Mouse (Mus musculus) mouse trophoblast stem cell (cell line): ENCODE results near the gene Sbf2.

Experiments used
- in situ Hi-C, 2 experiments: fragments of 300-500 bp; cut with MseI, MboI; formaldehyde crosslinking; loops; 2 replicates in 1 of 2; 3 replicates in 1 of 2; pipeline ENCODE4 v1.15.1; 2025

Sbf2 gene

GRCm38 (mm10) chr7:110614133-110615063, at the start of gene Sbf2:
Sbf2 (minus strand) TSS chr7:110614922.
- in situ Hi-C loops: no loop called here

- in situ Hi-C loops: no loop called here
These were observed 43.7 kb upstream of the Sbf2 start for GRCm38 (mm10) chr7:110658378-110658928.

GRCm38 (mm10) chr7:110655966-110656365, 41.2 kb upstream of the Sbf2 start:
- in situ Hi-C loops: no loop called here

GRCm38 (mm10) chr7:110655230-110655629, 40.5 kb upstream of the Sbf2 start:
- in situ Hi-C loops: no loop called here

GRCm38 (mm10) chr7:110651091-110651490, 36.4 kb upstream of the Sbf2 start:
- in situ Hi-C loops: no loop called here

GRCm38 (mm10) chr7:110650491-110650890, 35.8 kb upstream of the Sbf2 start:
- in situ Hi-C loops: no loop called here

- in situ Hi-C loops: loop anchor here in 1 of 2 experiments (25.0 kb wide), 1 partner anchor 362 kb away; no protein-coding TSS in a partner anchor
These were observed 34.6 kb upstream of the Sbf2 start for GRCm38 (mm10) chr7:110649133-110649987.

- in situ Hi-C loops: loop anchor here in 1 of 2 experiments (25.0 kb wide), 1 partner anchor 361 kb away; no protein-coding TSS in a partner anchor
These were observed 33.8 kb upstream of the Sbf2 start for GRCm38 (mm10) chr7:110648455-110649085.

- in situ Hi-C loops: loop anchor here in 1 of 2 experiments (25.0 kb wide), 1 partner anchor 361 kb away; no protein-coding TSS in a partner anchor
These were observed 33.1 kb upstream of the Sbf2 start for GRCm38 (mm10) chr7:110647559-110648454.

GRCm38 (mm10) chr7:110646611-110647407, 32.1 kb upstream of the Sbf2 start:
- in situ Hi-C loops: loop anchor here in 1 of 2 experiments (25.0 kb wide), 1 partner anchor 360 kb away; no protein-coding TSS in a partner anchor

- in situ Hi-C loops: loop anchor here in 1 of 2 experiments (25.0 kb wide), 1 partner anchor 359 kb away; no protein-coding TSS in a partner anchor
These were observed 31.1 kb upstream of the Sbf2 start for GRCm38 (mm10) chr7:110645859-110646258.

- in situ Hi-C loops: loop anchor here in 1 of 2 experiments (25.0 kb wide), 1 partner anchor 358 kb away; no protein-coding TSS in a partner anchor
These were observed 30.6 kb upstream of the Sbf2 start for GRCm38 (mm10) chr7:110645311-110645710.

- in situ Hi-C loops: loop anchor here (10.0 to 25.0 kb wide), 2 partner anchors 335 to 353 kb away; no protein-coding TSS in a partner anchor
These were observed 25.2 kb upstream of the Sbf2 start for GRCm38 (mm10) chr7:110639958-110640357.

- in situ Hi-C loops: loop anchor here (10.0 to 25.0 kb wide), 2 partner anchors 335 to 352 kb away; no protein-coding TSS in a partner anchor
These were observed 24.7 kb upstream of the Sbf2 start for GRCm38 (mm10) chr7:110639291-110639915.

- in situ Hi-C loops: loop anchor here (10.0 to 25.0 kb wide), 2 partner anchors 334 to 351 kb away; no protein-coding TSS in a partner anchor
These were observed 23.8 kb upstream of the Sbf2 start for GRCm38 (mm10) chr7:110638305-110639110.

- in situ Hi-C loops: loop anchor here (10.0 to 25.0 kb wide), 2 partner anchors 332 to 349 kb away; no protein-coding TSS in a partner anchor
These were observed 21.8 kb upstream of the Sbf2 start for GRCm38 (mm10) chr7:110636559-110636958.

- in situ Hi-C loops: loop anchor here (10.0 to 25.0 kb wide), 2 partner anchors 331 to 349 kb away; no protein-coding TSS in a partner anchor
These were observed 21.2 kb upstream of the Sbf2 start for GRCm38 (mm10) chr7:110635929-110636328.
